Mouse (Mus musculus) liver, embryonic 13.5 days (tissue): ENCODE results near the gene Olah. TPM values are rescaled to one million over a fixed set of nuclear protein-coding genes. Genes with fewer than 3 reads are reported as not detected.
A peak's percentile ranks its signal among the peaks of the same experiment; 100 is the strongest.

Experiments
- ATAC-seq: fragments of 200-750 bp; cut with Nextera tagmentation; 2 replicates; pipeline ENCODE4 v1.8.0; 2017; ENCODE audit warnings: low read depth, mild to moderate bottlenecking, moderate number of reproducible peaks, moderate library complexity
- DNase-seq: peaks from one replicate; pipeline ENCODE4 v3.0.0; 2022
- H3K27ac ChIP-seq: fragments of 300-500 bp; sonication (generic); 2 replicates; pipeline ENCODE4 v1.5.1; 2015; ENCODE audit warnings: moderate library complexity, mild to moderate bottlenecking, inconsistent platforms
- H3K27me3 ChIP-seq: fragments of 300-500 bp; sonication (generic); 2 replicates; pipeline ENCODE4 v1.6.1; 2015; ENCODE audit warnings: mild to moderate bottlenecking, inconsistent platforms
- H3K36me3 ChIP-seq: fragments of 300-500 bp; sonication (generic); 2 replicates; pipeline ENCODE4 v1.6.1; 2015; ENCODE audit warnings: mild to moderate bottlenecking, inconsistent platforms
- H3K4me1 ChIP-seq: fragments of 300-500 bp; sonication (generic); replicated peaks from 2 replicates; pipeline ENCODE4 v1.6.1; 2015; ENCODE audit warnings: inconsistent platforms
- H3K4me2 ChIP-seq: fragments of 300-500 bp; sonication (generic); 2 replicates; pipeline ENCODE4 v1.6.1; 2015; ENCODE audit warnings: inconsistent platforms, mild to moderate bottlenecking, moderate library complexity
- H3K4me3 ChIP-seq: fragments of 300-500 bp; sonication (generic); replicated peaks from 2 replicates; pipeline ENCODE4 v1.5.1; 2015; ENCODE audit warnings: mild to moderate bottlenecking, inconsistent platforms
- H3K9ac ChIP-seq: fragments of 300-500 bp; sonication (generic); 2 replicates; pipeline ENCODE4 v1.6.1; 2015; ENCODE audit warnings: mild to moderate bottlenecking, inconsistent platforms
- H3K9me3 ChIP-seq: fragments of 300-500 bp; sonication (generic); replicated peaks from 2 replicates; pipeline ENCODE4 v1.6.1; 2016; ENCODE audit warnings: inconsistent platforms
- WGBS: fragments of 180-500 bp; shearing (Covaris S2); methylation state at CpG from one replicate; pipeline ENCODE4 v1.1.7; 2015; ENCODE audit not compliant: insufficient replicate concordance; 5-methylcytosine and 5-hydroxymethylcytosine counted together
- polyA plus RNA-seq: library from polyadenylated mRNA; unstranded; fragments of >200 nt; fragmentation: Nextera tagmentation; extraction: Ambion mirVana; gene quantifications from 2 replicates; pipeline ENCODE4 v1.2.1, GENCODE M21; 2015

Olah gene
- polyA plus RNA-seq, 1 experiment from 2014 or later, result not detected

- Histone ChIP-seq H3K27me3 (0 out of 2 replicates have a peak, but pooled peaks cover 4% of the 10 kb centered on the region), H3K9ac (no peak overlapping the region), H3K4me1 (no peaks in the 10 kb centered on the region), H3K4me2 (no peak overlapping the region), H3K36me3 (no peaks in the 10 kb centered on the region), H3K9me3 (no peaks in the 10 kb centered on the region), H3K4me3 (no peak overlapping the region), H3K27ac (no peak overlapping the region)
- 10% methylated on average over 3 of the region's 3 CpGs for WGBS
- ATAC-seq, result no peak
- DNase-seq, result no peak
These were observed 48.1 kb downstream of the Olah start for GRCm38 (mm10) chr2:3348919-3349318.

GRCm38 (mm10) chr2:3348422-3348821 lies 48.6 kb downstream of the Olah start:
- Histone ChIP-seq H3K27ac (no peak overlapping the region), H3K9ac (no peak overlapping the region), H3K27me3 (peaks cover 9% of the 10 kb centered on the region; the same call in 1 of the 2 replicates), H3K4me2 (no peak overlapping the region), H3K36me3 (no peaks in the 10 kb centered on the region), H3K4me3 (no peak overlapping the region), H3K9me3 (no peaks in the 10 kb centered on the region), H3K4me1 (no peaks in the 10 kb centered on the region)
- no peak for DNase-seq
- WGBS, result 61% methylated on average over 4 of the region's 4 CpGs
- ATAC-seq, result no peak

GRCm38 (mm10) chr2:3335611-3336301 lies 61.3 kb downstream of the Olah start, which contains the start of gene Acbd7:
Gene Acbd7 (plus strand): TSS chr2:3336168.
- DNase-seq, result peak; percentile 75

GRCm38 (mm10) chr2:3333761-3334160 lies 63.2 kb downstream of the Olah start:
- Histone ChIP-seq H3K9me3 (no peaks in the 10 kb centered on the region), H3K27ac (no peak overlapping the region), H3K9ac (no peak overlapping the region), H3K27me3 (0 out of 2 replicates have a peak, but pooled peaks cover 2% of the 10 kb centered on the region), H3K36me3 (peaks cover 13% of the 10 kb centered on the region), H3K4me2 (no peak overlapping the region), H3K4me3 (no peak overlapping the region), H3K4me1 (peaks cover 32% of the 10 kb centered on the region)
- 73% methylated on average over 12 of the region's 12 CpGs for WGBS
- ATAC-seq (no peak), DNase-seq (no peak)

More at GRCm38 (mm10) chr2:3335611-3336301, 61.3 kb downstream of the Olah start, which contains the start of gene Acbd7:
- H3K4me3 ChIP-seq, result peak within 1 kb of the TSS; percentile 54
- H3K9me3 ChIP-seq, result no peaks in the 10 kb centered on the region
- peak within 1 kb of the TSS; percentile 83 for H3K4me2 ChIP-seq
- WGBS, result 4% methylated on average over 20 of the region's 20 CpGs
- peak within 1 kb of the TSS; percentile 63 for H3K9ac ChIP-seq
- peak within 1 kb of the TSS; percentile 34; the same call in 1 of the 2 replicates for H3K27ac ChIP-seq
- 0 out of 2 replicates have a peak, but pooled peaks cover 2% of the 10 kb centered on the region for H3K27me3 ChIP-seq
- H3K4me1 ChIP-seq, result peaks cover 23% of the 10 kb centered on the region
- no peaks in the 10 kb centered on the region for H3K36me3 ChIP-seq
- peak; percentile 63 for ATAC-seq

GRCm38 (mm10) chr2:3332484-3333242 lies 64.3 kb downstream of the Olah start, which contains the start of gene Rpp38:
Gene Rpp38 (minus strand): TSS chr2:3332643.
- under 1% methylated on average over 45 of the region's 45 CpGs for WGBS
- H3K4me2 ChIP-seq, result peak within 1 kb of the TSS; percentile 94
- H3K27me3 ChIP-seq, result 0 out of 2 replicates have a peak, but pooled peaks cover 2% of the 10 kb centered on the region
- H3K9me3 ChIP-seq, result no peaks in the 10 kb centered on the region
- H3K4me3 ChIP-seq, result peak within 1 kb of the TSS; percentile 74
- peak within 1 kb of the TSS; percentile 83 for H3K9ac ChIP-seq
- peaks cover 23% of the 10 kb centered on the region for H3K36me3 ChIP-seq
- DNase-seq (peak; percentile 98), ATAC-seq (peak; percentile 94)
- H3K4me1 ChIP-seq, result peaks cover 32% of the 10 kb centered on the region
- H3K27ac ChIP-seq, result peak within 1 kb of the TSS; percentile 68

GRCm38 (mm10) chr2:3332056-3332455 lies 65.0 kb downstream of the Olah start:
- Histone ChIP-seq H3K4me1 (peaks cover 32% of the 10 kb centered on the region), H3K9ac (peak overlapping the region; percentile 83), H3K36me3 (peaks cover 26% of the 10 kb centered on the region), H3K27me3 (0 out of 2 replicates have a peak, but pooled peaks cover 2% of the 10 kb centered on the region), H3K27ac (peak overlapping the region; percentile 68), H3K4me2 (peak overlapping the region; percentile 94), H3K4me3 (peak overlapping the region; percentile 74), H3K9me3 (no peaks in the 10 kb centered on the region)
- DNase-seq, result no peak
- ATAC-seq, result peak; percentile 2
- under 1% methylated on average over 21 of the region's 21 CpGs for WGBS

GRCm38 (mm10) chr2:3331071-3331703 lies 65.8 kb downstream of the Olah start:
- H3K4me2 ChIP-seq, result peak overlapping the region; percentile 94
- 44% methylated on average over 5 of the region's 5 CpGs for WGBS
- DNase-seq (no peak), ATAC-seq (no peak)
- peaks cover 31% of the 10 kb centered on the region for H3K36me3 ChIP-seq
- peaks cover 29% of the 10 kb centered on the region for H3K4me1 ChIP-seq
- H3K4me3 ChIP-seq, result peak overlapping the region; percentile 74
- H3K27ac ChIP-seq, result peak overlapping the region; percentile 32; the same call in 1 of the 2 replicates
- H3K9me3 ChIP-seq, result no peaks in the 10 kb centered on the region
- H3K27me3 ChIP-seq, result 0 out of 2 replicates have a peak, but pooled peaks cover under 1% of the 10 kb centered on the region
- peak overlapping the region; percentile 83 for H3K9ac ChIP-seq

GRCm38 (mm10) chr2:3327351-3327750 lies 69.7 kb downstream of the Olah start:
- H3K27ac ChIP-seq, result no peak overlapping the region
- no peaks in the 10 kb centered on the region for H3K9me3 ChIP-seq
- H3K9ac ChIP-seq, result no peak overlapping the region
- H3K4me3 ChIP-seq, result no peak overlapping the region
- no peaks in the 10 kb centered on the region for H3K27me3 ChIP-seq
- WGBS, result 6% methylated on average over 1 of the region's 1 CpGs
- ATAC-seq, result peak; percentile 32; the same call in 1 of the 2 replicates
- no peak overlapping the region for H3K4me2 ChIP-seq
- peaks cover 21% of the 10 kb centered on the region for H3K4me1 ChIP-seq
- DNase-seq, result peak; percentile 50
- H3K36me3 ChIP-seq, result peaks cover 59% of the 10 kb centered on the region

GRCm38 (mm10) chr2:3326547-3326946 lies 70.5 kb downstream of the Olah start:
- peaks cover 64% of the 10 kb centered on the region for H3K36me3 ChIP-seq
- H3K27me3 ChIP-seq, result no peaks in the 10 kb centered on the region
- no peak overlapping the region for H3K4me2 ChIP-seq
- WGBS, result 84% methylated on average over 1 of the region's 1 CpGs
- H3K9ac ChIP-seq, result no peak overlapping the region
- H3K27ac ChIP-seq, result no peak overlapping the region
- no peak overlapping the region for H3K4me3 ChIP-seq
- no peak for ATAC-seq
- no peaks in the 10 kb centered on the region for H3K9me3 ChIP-seq
- DNase-seq, result no peak
- peaks cover 17% of the 10 kb centered on the region for H3K4me1 ChIP-seq

GRCm38 (mm10) chr2:3324381-3325130 lies 72.5 kb downstream of the Olah start:
- WGBS, result 87% methylated on average over 7 of the region's 7 CpGs
- Histone ChIP-seq H3K4me1 (no peaks in the 10 kb centered on the region), H3K36me3 (peaks cover 66% of the 10 kb centered on the region)

More at GRCm38 (mm10) chr2:3324381-3325130, 72.5 kb downstream of the Olah start:
- Histone ChIP-seq H3K9me3 (no peaks in the 10 kb centered on the region), H3K9ac (no peak overlapping the region), H3K4me2 (no peak overlapping the region), H3K27ac (no peak overlapping the region), H3K27me3 (no peaks in the 10 kb centered on the region), H3K4me3 (no peak overlapping the region)
- ATAC-seq, result no peak
- DNase-seq, result no peak
